Mouse (Mus musculus) C2C12 (cell line): ENCODE data around the gene Atxn1l.

Source experiments
- CTCF ChIP-seq: IDR thresholded peaks from one replicate; pipeline ENCODE4 v1.5.1; 2011; ENCODE audit not compliant: control insufficient read depth, insufficient read depth, insufficient read length
- MAX ChIP-seq: IDR thresholded peaks from one replicate; pipeline ENCODE4 v1.6.1; 2011; ENCODE audit warnings: mild to moderate bottlenecking, control low read depth

DNA sequence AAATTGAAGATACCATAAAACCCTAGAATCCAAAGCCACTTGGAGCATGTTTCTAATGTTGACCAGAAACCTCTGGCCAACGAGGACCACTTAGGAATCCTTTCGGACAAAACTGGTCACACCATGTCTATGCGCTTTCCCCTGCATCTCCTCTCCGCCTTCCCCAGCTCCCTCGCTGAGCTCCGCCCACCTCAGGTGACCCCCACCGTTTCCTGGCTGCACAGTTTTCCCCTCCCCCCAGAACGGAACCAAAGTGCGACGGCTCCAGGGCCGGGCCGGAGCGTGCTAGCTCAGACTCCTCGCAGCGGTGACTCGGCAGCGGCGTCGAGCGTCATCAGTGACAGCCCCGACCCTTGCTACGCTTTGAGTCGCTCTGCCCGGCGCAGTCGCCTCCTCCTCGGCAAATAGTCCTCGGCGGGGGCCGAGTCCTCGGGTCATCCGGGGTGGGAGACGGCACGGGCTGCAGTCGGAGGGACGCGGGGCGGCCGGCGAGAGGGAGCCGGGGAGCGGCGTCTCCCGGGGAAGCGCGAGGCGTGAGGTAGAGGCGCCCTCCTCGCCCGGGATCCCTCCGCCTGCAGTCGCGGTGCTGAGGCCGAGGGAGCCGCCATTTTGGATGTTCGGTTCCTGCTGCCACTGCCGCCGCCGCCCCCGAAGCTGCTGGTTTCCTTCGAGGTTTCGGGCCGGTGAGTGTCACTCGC is 40.9 kb upstream of the Atxn1l start, which contains the start of gene Ap1g1:
- TF ChIP-seq CTCF = no peak
- no peak for TF ChIP-seq MAX
